Mouse (Mus musculus): ENCODE measurements at regions not wholly inside any gene's neighbourhood (a gene's known extent, or its start where the extent isn't known, plus 50 kb on each side); places are given as distances from the start of the nearest gene placed in this dataset.

GRCm38 (mm10) chr7:83504996-83505645 is 79.6 kb upstream of the Tmc3 start:
- Histone ChIP-seq H3K4me2 (no peak overlapping the region), H3K9ac (no peak overlapping the region), H3K27me3 (no peaks in the 10 kb centered on the region), H3K27ac (no peak overlapping the region), H3K4me1 (replicated peaks) (no peaks in the 10 kb centered on the region), H3K36me3 (no peaks in the 10 kb centered on the region), H3K4me3 (replicated peaks) (no peak overlapping the region), H3K9me3 (replicated peaks) (no peaks in the 10 kb centered on the region)
- ATAC-seq (ENCODE audit: low read depth) (no peak), DNase-seq (no peak)
- 36% methylated on average over 2 of the region's 2 CpGs for WGBS (ENCODE audit: insufficient replicate concordance)

- 50% methylated on average over 4 of the region's 4 CpGs for WGBS (ENCODE audit: insufficient replicate concordance)
- DNase-seq (no peak), ATAC-seq (ENCODE audit: low read depth) (no peak)
- Histone ChIP-seq H3K4me2 (no peak overlapping the region), H3K36me3 (no peaks in the 10 kb centered on the region), H3K9me3 (replicated peaks) (no peaks in the 10 kb centered on the region), H3K27me3 (no peaks in the 10 kb centered on the region), H3K9ac (no peak overlapping the region), H3K4me1 (replicated peaks) (no peaks in the 10 kb centered on the region), H3K4me3 (replicated peaks) (no peak overlapping the region), H3K27ac (no peak overlapping the region)
Measured at GRCm38 (mm10) chr7:83516295-83516694, 68.4 kb upstream of the Tmc3 start.

GRCm38 (mm10) chr7:83521511-83521910 is 63.2 kb upstream of the Tmc3 start:
- ATAC-seq (ENCODE audit: low read depth) (no peak), DNase-seq (no peak)
- H3K4me1 ChIP-seq (replicated peaks) = no peaks in the 10 kb centered on the region
- H3K27me3 ChIP-seq = no peaks in the 10 kb centered on the region
- H3K4me3 ChIP-seq (replicated peaks) = no peak overlapping the region
- no peaks in the 10 kb centered on the region for H3K36me3 ChIP-seq
- H3K27ac ChIP-seq = no peak overlapping the region
- H3K9me3 ChIP-seq (replicated peaks) = no peaks in the 10 kb centered on the region
- 64% methylated on average over 7 of the region's 7 CpGs for WGBS (ENCODE audit: insufficient replicate concordance)
- no peak overlapping the region for H3K4me2 ChIP-seq
- no peak overlapping the region for H3K9ac ChIP-seq
